Mouse (Mus musculus) cerebellum, adult 2 months (tissue): Measurements from ENCODE around the gene Map4. TPM values are rescaled to one million over a fixed set of nuclear protein-coding genes. Genes with fewer than 3 reads are reported as not detected.

Experiments
- DNase-seq, 2 experiments: peaks; one replicate each; pipeline ENCODE4 v3.0.0; 2021
- H3K27ac ChIP-seq: fragments of 200-500 bp; 2 replicates; pipeline ENCODE4 v1.5.1; 2012; ENCODE audit warnings: low read length, control low read depth, inconsistent platforms; ENCODE audit not compliant: insufficient read depth
- H3K27me3 ChIP-seq: fragments of 200-500 bp; 2 replicates; pipeline ENCODE4 v1.6.1; 2012; ENCODE audit warnings: inconsistent platforms, mild to moderate bottlenecking, low read length, moderate library complexity; ENCODE audit not compliant: control insufficient read depth, insufficient read depth
- H3K4me1 ChIP-seq: fragments of 200-500 bp; 2 replicates; pipeline ENCODE4 v1.6.1; 2011; ENCODE audit warnings: low read length; ENCODE audit not compliant: control insufficient read depth, insufficient read depth
- H3K4me3 ChIP-seq: fragments of 200-500 bp; replicated peaks from 2 replicates; pipeline ENCODE3; 2011; ENCODE audit warnings: mild to moderate bottlenecking, low read depth, low read length, control low read depth; ENCODE audit not compliant: insufficient read depth
- CTCF ChIP-seq: fragments of 200-500 bp; IDR thresholded peaks from 2 replicates; pipeline ENCODE4 v1.5.1; 2011; ENCODE audit warnings: low read depth, mild to moderate bottlenecking, control low read depth, low read length, moderate library complexity, borderline replicate concordance; ENCODE audit not compliant: insufficient read depth
- POLR2A ChIP-seq: fragments of 200-500 bp; IDR thresholded peaks from 2 replicates; pipeline ENCODE4 v1.6.1; 2011; ENCODE audit warnings: low read length, control low read depth, borderline replicate concordance; ENCODE audit not compliant: insufficient read depth
- WGBS: fragments of 180-500 bp; shearing (Covaris S2); methylation state at CpG from one replicate; pipeline ENCODE4 v1.1.7; 2018; 5-methylcytosine and 5-hydroxymethylcytosine counted together
- polyA plus RNA-seq: library from polyadenylated mRNA; depleted of rRNA; stranded (reverse); fragments of >200 nt; gene quantifications from 2 replicates; pipeline ENCODE4 v1.2.3, GENCODE M21; 2012

Map4 gene
- polyA plus RNA-seq, 1 experiment = 576 TPM

DNA sequence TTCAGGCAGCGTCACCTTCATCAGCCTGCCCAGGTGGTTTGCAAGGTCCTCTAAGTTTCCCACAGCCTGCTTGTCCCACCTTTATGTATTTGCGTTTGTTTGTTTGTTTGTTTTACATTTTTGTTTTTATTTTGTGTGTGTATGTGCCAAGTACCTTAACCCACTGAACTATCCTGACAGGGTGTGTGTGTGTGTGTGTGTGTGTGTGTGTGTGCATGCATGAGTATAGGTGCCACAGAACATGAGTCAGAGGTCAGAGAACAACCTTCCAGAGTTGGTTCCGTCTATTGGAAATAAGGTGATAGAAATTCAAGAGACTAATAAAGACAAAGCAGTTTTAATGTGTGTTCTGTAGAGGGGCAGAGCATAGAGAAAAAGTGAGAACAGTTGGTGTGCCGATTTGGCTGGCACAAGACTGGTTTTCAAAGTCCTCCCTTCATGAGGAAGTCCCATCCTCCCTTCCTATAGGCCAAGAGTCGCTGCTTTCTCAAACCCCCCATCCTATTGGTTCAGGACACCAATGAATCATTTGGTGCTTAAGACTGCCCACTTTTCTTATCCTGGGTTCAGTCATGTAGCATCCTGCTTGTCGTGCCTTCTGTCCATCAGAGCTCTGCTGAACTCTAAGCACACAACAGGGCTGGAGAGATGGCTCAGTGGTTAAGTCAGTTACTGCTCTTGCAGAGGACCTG lies 23.3 kb upstream of the Map4 start:
- H3K4me1 ChIP-seq = peaks cover 3% of the 10 kb centered on the region; the same call in 1 of the 2 replicates
- WGBS = 69% methylated on average over 6 of the region's 6 CpGs
- TF ChIP-seq POLR2A (no peak), CTCF (no peak)
- H3K27me3 ChIP-seq = no peaks in the 10 kb centered on the region
- DNase-seq = no peak
- H3K27ac ChIP-seq = no peak overlapping the region
- no peak overlapping the region for H3K4me3 ChIP-seq

DNA sequence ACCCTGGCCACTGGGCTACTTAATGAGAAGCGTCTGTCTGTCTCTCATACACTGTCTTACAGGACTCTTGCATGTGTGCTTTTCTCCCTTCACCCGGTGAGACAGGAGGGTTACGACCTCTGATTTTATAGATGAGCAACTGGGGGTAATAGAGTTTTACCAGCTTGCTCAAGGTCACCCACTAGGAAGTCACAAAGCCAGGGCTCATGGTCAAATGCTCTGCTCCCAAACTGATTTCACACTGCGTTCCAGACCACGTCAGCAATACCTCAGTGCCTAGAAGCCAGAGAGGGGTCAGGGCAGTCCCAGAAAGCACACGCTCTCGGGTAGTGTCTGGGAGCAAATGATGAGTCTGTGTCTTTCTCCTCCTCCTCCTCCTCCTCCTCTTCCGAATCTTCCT lies 22.2 kb upstream of the Map4 start:
- Histone ChIP-seq H3K4me1 (peaks cover 3% of the 10 kb centered on the region; the same call in 1 of the 2 replicates), H3K27me3 (no peaks in the 10 kb centered on the region), H3K27ac (no peak overlapping the region), H3K4me3 (no peak overlapping the region)
- TF ChIP-seq POLR2A = no peak
- no peak for DNase-seq
- WGBS = 61% methylated on average over 8 of the region's 8 CpGs

DNA sequence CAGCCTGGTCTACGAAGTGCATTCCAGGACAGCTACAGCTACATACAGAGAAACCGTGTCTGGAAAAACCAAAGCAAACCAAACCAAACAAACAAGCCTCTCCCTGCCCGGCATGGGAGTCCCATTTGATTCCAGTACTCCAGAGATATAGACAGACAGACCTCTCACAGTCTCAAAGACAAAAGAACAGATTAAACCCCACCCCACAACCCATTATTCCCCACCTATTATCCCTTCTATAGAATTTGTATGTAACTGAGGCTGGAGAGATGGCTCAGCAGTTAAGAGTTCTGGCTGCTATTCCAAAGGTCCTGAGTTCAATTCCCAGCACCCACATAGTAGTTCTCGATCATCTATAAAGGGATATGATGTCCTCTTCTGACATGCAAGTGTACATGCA lies 21.3 kb upstream of the Map4 start:
- 93% methylated on average over 4 of the region's 4 CpGs for WGBS

DNA sequence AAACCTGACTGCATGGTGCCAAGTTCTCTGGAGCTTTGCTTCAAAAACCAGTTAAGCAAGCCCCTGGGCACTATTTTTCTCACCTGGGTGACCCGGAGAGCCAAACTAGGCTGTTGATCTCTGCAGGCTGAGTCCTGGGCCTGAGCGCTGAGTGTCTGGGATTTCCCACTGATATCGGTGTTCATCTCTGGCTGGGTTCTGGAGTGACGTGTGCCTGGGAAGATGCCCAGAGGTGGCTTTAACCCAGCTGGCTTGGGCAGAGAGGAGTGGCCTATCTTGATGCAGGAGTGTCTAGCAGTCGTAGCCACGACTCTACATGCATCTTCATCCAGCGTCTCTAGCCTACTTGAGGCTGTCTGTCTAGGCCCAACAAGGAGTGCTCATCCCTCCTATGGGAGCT lies 19.5 kb upstream of the Map4 start:
- no peak overlapping the region for H3K27ac ChIP-seq
- peaks cover 3% of the 10 kb centered on the region; the same call in 1 of the 2 replicates for H3K4me1 ChIP-seq
- H3K27me3 ChIP-seq = no peaks in the 10 kb centered on the region
- no peak overlapping the region for H3K4me3 ChIP-seq
- DNase-seq = peak in 1 of 2 experiments; percentile 18
- TF ChIP-seq POLR2A = no peak
- no peak for TF ChIP-seq CTCF
- WGBS = 33% methylated on average over 7 of the region's 7 CpGs

More for the DNA sequence above, 21.3 kb upstream of the Map4 start:
- H3K27ac ChIP-seq = no peak overlapping the region
- H3K4me3 ChIP-seq = no peak overlapping the region
- no peak for TF ChIP-seq POLR2A
- TF ChIP-seq CTCF = no peak
- no peaks in the 10 kb centered on the region for H3K27me3 ChIP-seq
- no peak for DNase-seq
- peaks cover 3% of the 10 kb centered on the region; the same call in 1 of the 2 replicates for H3K4me1 ChIP-seq

DNA sequence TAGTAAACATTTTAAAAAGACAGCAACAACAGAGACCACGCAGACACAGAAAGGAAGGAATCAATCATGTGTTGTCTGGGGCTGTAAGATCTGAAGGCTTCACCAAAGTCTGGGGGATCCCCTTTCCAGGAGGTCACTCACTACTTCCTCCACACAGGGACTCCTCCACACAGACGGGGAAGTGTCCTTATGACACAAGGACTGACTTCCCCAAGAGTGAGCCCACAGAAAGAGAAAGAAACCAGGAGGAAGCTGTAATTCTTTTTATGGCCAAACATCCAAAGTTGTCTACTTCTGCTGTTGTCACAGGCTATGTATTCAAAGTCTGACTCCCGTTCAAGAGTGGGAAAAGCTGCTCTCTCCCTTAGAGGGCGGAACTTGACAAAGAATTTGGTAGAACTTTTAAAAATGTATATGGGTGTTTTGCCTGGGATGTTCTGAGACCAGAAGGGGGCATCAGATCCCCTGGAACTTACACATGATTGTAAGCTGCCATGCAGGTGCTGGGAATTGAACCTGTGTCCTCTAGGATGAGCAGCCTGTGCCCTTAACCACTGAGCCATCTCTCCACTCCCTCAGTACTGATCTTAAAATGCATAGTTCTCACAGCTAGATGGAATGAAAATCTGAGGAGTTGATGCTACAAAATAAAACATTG lies 16.9 kb upstream of the Map4 start:
- 70% methylated on average over 4 of the region's 4 CpGs for WGBS
- TF ChIP-seq CTCF (no peak), POLR2A (no peak)
- no peak overlapping the region for H3K27ac ChIP-seq
- DNase-seq = no peak
- H3K27me3 ChIP-seq = no peaks in the 10 kb centered on the region
- peaks cover 3% of the 10 kb centered on the region; the same call in 1 of the 2 replicates for H3K4me1 ChIP-seq
- no peak overlapping the region for H3K4me3 ChIP-seq

DNA sequence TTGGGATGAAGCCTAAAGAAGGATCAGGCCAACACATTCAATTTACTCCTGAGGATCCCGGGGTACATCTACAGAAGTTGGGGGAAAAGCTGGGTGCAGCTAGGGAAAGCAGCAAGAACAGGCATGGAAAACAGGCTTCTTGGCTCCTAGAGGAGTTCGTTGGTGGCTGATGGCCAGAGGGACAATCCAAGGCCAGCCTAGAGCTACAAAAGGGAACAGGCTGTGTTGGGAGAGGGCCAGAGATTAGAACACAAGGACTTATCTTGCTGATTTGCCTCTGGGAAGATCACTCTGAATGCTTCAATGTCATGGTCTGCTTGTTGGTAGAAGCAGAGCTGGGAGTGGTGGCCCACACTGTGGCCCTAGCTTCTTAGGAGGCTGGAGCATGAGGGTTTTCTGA lies 13.3 kb upstream of the Map4 start:
- 43% methylated on average over 2 of the region's 2 CpGs for WGBS
- Histone ChIP-seq H3K4me3 (no peak overlapping the region), H3K27ac (no peak overlapping the region), H3K4me1 (no peaks in the 10 kb centered on the region), H3K27me3 (no peaks in the 10 kb centered on the region)
- TF ChIP-seq CTCF = no peak
- no peak for TF ChIP-seq POLR2A
- no peak for DNase-seq

DNA sequence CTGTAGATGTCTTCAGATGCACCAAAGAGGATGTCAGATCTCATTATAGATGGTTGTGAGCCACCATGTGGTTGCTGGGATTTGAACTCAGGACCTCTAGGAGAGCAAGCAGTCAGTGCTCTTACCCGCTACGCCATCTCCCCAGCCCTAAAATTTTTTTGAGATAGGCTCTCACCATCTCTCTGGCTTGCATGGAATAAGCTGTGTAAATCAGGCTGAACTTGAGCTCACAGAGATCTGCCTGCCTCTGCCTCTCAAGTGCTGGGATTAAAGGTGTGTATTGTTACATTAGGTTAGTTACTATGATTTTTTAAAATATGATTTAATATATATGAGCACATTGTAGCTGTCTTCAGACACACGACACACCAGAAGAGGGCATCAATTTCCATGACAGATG lies 2.1 kb upstream of the Map4 start:
- Histone ChIP-seq H3K4me3 (no peak overlapping the region), H3K27me3 (no peaks in the 10 kb centered on the region), H3K27ac (no peak overlapping the region), H3K4me1 (no peaks in the 10 kb centered on the region)
- TF ChIP-seq CTCF (no peak), POLR2A (no peak)
- DNase-seq = no peak
- 96% methylated on average over 3 of the region's 3 CpGs for WGBS

DNA sequence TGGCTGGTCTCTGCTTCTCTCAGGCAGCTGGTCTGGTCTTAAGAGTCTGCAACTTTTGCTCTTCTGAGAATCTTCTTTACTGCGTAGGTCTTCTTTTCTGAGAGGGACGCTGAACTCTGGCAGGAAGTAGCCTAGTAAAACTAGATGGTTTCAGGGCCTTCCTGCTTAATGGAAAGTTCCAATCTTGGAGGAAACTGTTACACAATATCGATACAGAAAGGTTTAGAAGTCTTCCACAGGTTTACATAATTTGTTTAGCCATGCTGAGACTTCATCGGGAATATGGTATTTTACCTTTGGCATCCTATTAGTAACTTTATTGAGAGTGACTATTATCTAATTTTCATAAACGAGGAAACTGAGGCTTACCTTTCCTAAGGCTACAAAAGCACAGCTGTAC lies 1.2 kb upstream of the Map4 start:
- H3K27me3 ChIP-seq = no peaks in the 10 kb centered on the region
- TF ChIP-seq CTCF (no peak), POLR2A (no peak)

More for the DNA sequence above, 1.2 kb upstream of the Map4 start:
- H3K27ac ChIP-seq = no peak overlapping the region
- no peaks in the 10 kb centered on the region for H3K4me1 ChIP-seq
- 93% methylated on average over 5 of the region's 5 CpGs for WGBS
- no peak overlapping the region for H3K4me3 ChIP-seq
- DNase-seq = no peak
